Mouse (Mus musculus) neural tube, embryonic 13.5 days (tissue): ENCODE measurements around the gene Ccdc12. TPM values are rescaled to one million over a fixed set of nuclear protein-coding genes. Genes with fewer than 3 reads are reported as not detected.

Source experiments
- ATAC-seq: fragments of 200-750 bp; cut with Nextera tagmentation; 2 replicates; pipeline ENCODE4 v1.8.0; 2017; ENCODE audit warnings: low read depth, mild to moderate bottlenecking, moderate TSS enrichment, moderate library complexity
- H3K27ac ChIP-seq: fragments of 300-500 bp; sonication (generic); replicated peaks from 2 replicates; pipeline ENCODE4 v1.5.1; 2015; ENCODE audit warnings: moderate library complexity, mild to moderate bottlenecking, inconsistent platforms
- H3K27me3 ChIP-seq: fragments of 300-500 bp; sonication (generic); 2 replicates; pipeline ENCODE4 v1.6.1; 2015; ENCODE audit warnings: mild to moderate bottlenecking, inconsistent platforms
- H3K36me3 ChIP-seq: fragments of 300-500 bp; sonication (generic); 2 replicates; pipeline ENCODE4 v1.6.1; 2015; ENCODE audit warnings: mild to moderate bottlenecking, inconsistent platforms
- H3K4me1 ChIP-seq: fragments of 300-500 bp; sonication (generic); replicated peaks from 2 replicates; pipeline ENCODE4 v1.6.1; 2015; ENCODE audit warnings: inconsistent platforms
- H3K4me2 ChIP-seq: fragments of 300-500 bp; sonication (generic); 2 replicates; pipeline ENCODE4 v1.6.1; 2015; ENCODE audit warnings: inconsistent platforms, mild to moderate bottlenecking, moderate library complexity
- H3K4me3 ChIP-seq: fragments of 300-500 bp; sonication (generic); 2 replicates; pipeline ENCODE4 v1.5.1; 2015; ENCODE audit warnings: mild to moderate bottlenecking, inconsistent platforms
- H3K9ac ChIP-seq: fragments of 300-500 bp; sonication (generic); 2 replicates; pipeline ENCODE4 v1.6.1; 2015; ENCODE audit warnings: moderate library complexity, mild to moderate bottlenecking, inconsistent platforms
- H3K9me3 ChIP-seq: fragments of 300-500 bp; sonication (generic); 2 replicates; pipeline ENCODE4 v1.6.1; 2016; ENCODE audit warnings: inconsistent platforms
- WGBS: fragments of 180-500 bp; shearing (Covaris S2); methylation state at CpG from one replicate; pipeline ENCODE4 v1.1.7; 2015; 5-methylcytosine and 5-hydroxymethylcytosine counted together
- polyA plus RNA-seq: library from polyadenylated mRNA; unstranded; fragments of >200 nt; fragmentation: Nextera tagmentation; extraction: Ambion mirVana; gene quantifications from 2 replicates; pipeline ENCODE4 v1.2.1, GENCODE M21; 2015

Ccdc12 gene
- polyA plus RNA-seq, 1 experiment from 2014 or later: 118 TPM

- peak overlapping the region; percentile 78 for H3K9ac ChIP-seq
- no peaks in the 10 kb centered on the region for H3K36me3 ChIP-seq
- no peak overlapping the region for H3K27ac ChIP-seq
- H3K9me3 ChIP-seq: no peaks in the 10 kb centered on the region
- peaks cover 34% of the 10 kb centered on the region for H3K27me3 ChIP-seq
- H3K4me2 ChIP-seq: peak overlapping the region; percentile 99
- no peak for ATAC-seq
- 24% methylated on average over 14 of the region's 14 CpGs for WGBS
- H3K4me1 ChIP-seq: peaks cover 68% of the 10 kb centered on the region
- H3K4me3 ChIP-seq: peak overlapping the region; percentile 71
Measured at GRCm38 (mm10) chr9:110652963-110653654, 3.2 kb upstream of the Ccdc12 start.

GRCm38 (mm10) chr9:110653655-110654461 lies 2.4 kb upstream of the Ccdc12 start, which contains the start of gene Nbeal2:
Gene Nbeal2 (minus strand): TSS chr9:110654161.
- Histone ChIP-seq H3K4me1 (peaks cover 69% of the 10 kb centered on the region), H3K4me2 (peak within 1 kb of the TSS; percentile 99), H3K27ac (peak within 1 kb of the TSS; percentile 19), H3K4me3 (peak within 1 kb of the TSS; percentile 71), H3K27me3 (peaks cover 34% of the 10 kb centered on the region), H3K36me3 (no peaks in the 10 kb centered on the region), H3K9ac (peak within 1 kb of the TSS; percentile 78), H3K9me3 (no peaks in the 10 kb centered on the region)
- ATAC-seq: peak; percentile 24
- WGBS: under 1% methylated on average over 67 of the region's 75 CpGs

- peak overlapping the region; percentile 99 for H3K4me2 ChIP-seq
- peaks cover 60% of the 10 kb centered on the region for H3K4me1 ChIP-seq
- 81% methylated on average over 19 of the region's 19 CpGs for WGBS
- no peaks in the 10 kb centered on the region for H3K36me3 ChIP-seq
- H3K9ac ChIP-seq: peak overlapping the region; percentile 78
- H3K27ac ChIP-seq: 0 out of 2 replicates have a peak overlapping the region, but pooled peaks have one; percentile 19
- peaks cover 34% of the 10 kb centered on the region for H3K27me3 ChIP-seq
- H3K4me3 ChIP-seq: peak overlapping the region; percentile 71
- H3K9me3 ChIP-seq: no peaks in the 10 kb centered on the region
- ATAC-seq: no peak
Measured at GRCm38 (mm10) chr9:110654726-110655650, 1.3 kb upstream of the Ccdc12 start.

- peak overlapping the region; percentile 81 for H3K27ac ChIP-seq
- H3K9me3 ChIP-seq: no peaks in the 10 kb centered on the region
- peak; percentile 8 for ATAC-seq
- peaks cover 54% of the 10 kb centered on the region for H3K4me1 ChIP-seq
- no peaks in the 10 kb centered on the region for H3K36me3 ChIP-seq
- peak overlapping the region; percentile 63 for H3K9ac ChIP-seq
- H3K4me3 ChIP-seq: peak overlapping the region; percentile 69
- WGBS: 84% methylated on average over 10 of the region's 10 CpGs
- H3K4me2 ChIP-seq: peak overlapping the region; percentile 65
- peaks cover 31% of the 10 kb centered on the region for H3K27me3 ChIP-seq
Measured at GRCm38 (mm10) chr9:110655651-110656007, 674 bp upstream of the Ccdc12 start.

GRCm38 (mm10) chr9:110657474-110658078 lies 1.3 kb downstream of the Ccdc12 start:
- H3K9me3 ChIP-seq: no peaks in the 10 kb centered on the region
- peak overlapping the region; percentile 89 for H3K9ac ChIP-seq
- peaks cover 43% of the 10 kb centered on the region for H3K4me1 ChIP-seq
- peak overlapping the region; percentile 69 for H3K4me3 ChIP-seq
- ATAC-seq: no peak
- no peak overlapping the region for H3K27ac ChIP-seq
- H3K36me3 ChIP-seq: no peaks in the 10 kb centered on the region
- peaks cover 11% of the 10 kb centered on the region for H3K27me3 ChIP-seq
- H3K4me2 ChIP-seq: peak overlapping the region; percentile 66
- 81% methylated on average over 13 of the region's 13 CpGs for WGBS

- H3K4me3 ChIP-seq: no peak overlapping the region
- H3K4me2 ChIP-seq: no peak overlapping the region
- H3K27ac ChIP-seq: no peak overlapping the region
- ATAC-seq: no peak
- no peaks in the 10 kb centered on the region for H3K9me3 ChIP-seq
- WGBS: 95% methylated on average over 12 of the region's 12 CpGs
- H3K27me3 ChIP-seq: no peaks in the 10 kb centered on the region
- H3K4me1 ChIP-seq: peaks cover 35% of the 10 kb centered on the region
- H3K36me3 ChIP-seq: no peaks in the 10 kb centered on the region
- no peak overlapping the region for H3K9ac ChIP-seq
Measured at GRCm38 (mm10) chr9:110659521-110659920, 3.2 kb downstream of the Ccdc12 start.

GRCm38 (mm10) chr9:110660208-110660607 lies 3.9 kb downstream of the Ccdc12 start:
- H3K36me3 ChIP-seq: no peaks in the 10 kb centered on the region
- 82% methylated on average over 2 of the region's 2 CpGs for whole genome bisulfite sequencing
- H3K4me2 ChIP-seq: no peak overlapping the region
- no peaks in the 10 kb centered on the region for H3K27me3 ChIP-seq
- H3K9ac ChIP-seq: no peak overlapping the region
- no peak overlapping the region for H3K27ac ChIP-seq
- ATAC-seq: no peak
- H3K4me1 ChIP-seq: peaks cover 38% of the 10 kb centered on the region
- no peak overlapping the region for H3K4me3 ChIP-seq
- H3K9me3 ChIP-seq: no peaks in the 10 kb centered on the region

- no peak for ATAC-seq
- no peak overlapping the region for H3K4me2 ChIP-seq
- WGBS: 82% methylated on average over 7 of the region's 7 CpGs
- H3K9me3 ChIP-seq: no peaks in the 10 kb centered on the region
- no peak overlapping the region for H3K4me3 ChIP-seq
- peaks cover 38% of the 10 kb centered on the region for H3K4me1 ChIP-seq
- H3K27ac ChIP-seq: no peak overlapping the region
- H3K27me3 ChIP-seq: no peaks in the 10 kb centered on the region
- no peaks in the 10 kb centered on the region for H3K36me3 ChIP-seq
- H3K9ac ChIP-seq: no peak overlapping the region
Measured at GRCm38 (mm10) chr9:110660856-110661612, 4.7 kb downstream of the Ccdc12 start.

GRCm38 (mm10) chr9:110662844-110663243 lies 6.5 kb downstream of the Ccdc12 start:
- Histone ChIP-seq H3K9me3 (no peaks in the 10 kb centered on the region), H3K27ac (no peak overlapping the region), H3K4me3 (no peak overlapping the region), H3K36me3 (no peaks in the 10 kb centered on the region), H3K4me2 (no peak overlapping the region), H3K4me1 (peaks cover 45% of the 10 kb centered on the region), H3K9ac (no peak overlapping the region), H3K27me3 (no peaks in the 10 kb centered on the region)
- WGBS: 94% methylated on average over 1 of the region's 1 CpGs
- no peak for ATAC-seq

- no peak overlapping the region for H3K4me2 ChIP-seq
- no peaks in the 10 kb centered on the region for H3K36me3 ChIP-seq
- no peak overlapping the region for H3K4me3 ChIP-seq
- WGBS: 12% methylated on average over 4 of the region's 4 CpGs
- no peaks in the 10 kb centered on the region for H3K27me3 ChIP-seq
- H3K27ac ChIP-seq: peak overlapping the region; percentile 28; the same call in 1 of the 2 replicates
- no peak overlapping the region for H3K9ac ChIP-seq
- peaks cover 40% of the 10 kb centered on the region for H3K4me1 ChIP-seq
- ATAC-seq: no peak
- H3K9me3 ChIP-seq: no peaks in the 10 kb centered on the region
Measured at GRCm38 (mm10) chr9:110665912-110666311, 9.6 kb downstream of the Ccdc12 start.

- Histone ChIP-seq H3K4me1 (peaks cover 40% of the 10 kb centered on the region), H3K9ac (no peak overlapping the region), H3K9me3 (no peaks in the 10 kb centered on the region), H3K36me3 (no peaks in the 10 kb centered on the region), H3K27ac (peak overlapping the region; percentile 28; the same call in 1 of the 2 replicates), H3K27me3 (no peaks in the 10 kb centered on the region), H3K4me2 (no peak overlapping the region), H3K4me3 (no peak overlapping the region)
- no peak for ATAC-seq
- WGBS: 20% methylated on average over 8 of the region's 8 CpGs
Measured at GRCm38 (mm10) chr9:110666374-110666773, 10.1 kb downstream of the Ccdc12 start.
